Mouse (Mus musculus) ES-Bruce4 (cell line): ENCODE measurements around the gene Tbx4. TPM values are rescaled to one million over a fixed set of nuclear protein-coding genes. Genes with fewer than 3 reads are reported as not detected.

Experiments used
- H3K27ac ChIP-seq: 2 replicates; pipeline ENCODE4 v1.5.1; 2012; ENCODE audit warnings: low read length, inconsistent platforms; ENCODE audit not compliant: insufficient read depth
- H3K27me3 ChIP-seq: 2 replicates; pipeline ENCODE4 v1.6.1; 2012; ENCODE audit warnings: mild to moderate bottlenecking, low read length, inconsistent platforms; ENCODE audit not compliant: control insufficient read depth, poor library complexity, insufficient read depth, severe bottlenecking
- H3K36me3 ChIP-seq: 2 replicates; pipeline ENCODE4 v1.6.1; 2012; ENCODE audit warnings: inconsistent platforms, mild to moderate bottlenecking, low read length, moderate library complexity; ENCODE audit not compliant: control insufficient read depth, poor library complexity, insufficient read depth, severe bottlenecking
- H3K4me1 ChIP-seq: one replicate; pipeline ENCODE4 v1.8.1; 2011; ENCODE audit warnings: low read length; ENCODE audit not compliant: control insufficient read depth, insufficient read depth
- H3K4me3 ChIP-seq: 2 replicates; pipeline ENCODE4 v1.5.1; 2011; ENCODE audit warnings: low read depth, mild to moderate bottlenecking, low read length
- H3K9ac ChIP-seq: 2 replicates; pipeline ENCODE4 v1.6.1; 2012; ENCODE audit warnings: low read depth, mild to moderate bottlenecking, inconsistent platforms; ENCODE audit not compliant: poor library complexity, severe bottlenecking
- H3K9me3 ChIP-seq: replicated peaks from 2 replicates; pipeline ENCODE4 v1.6.1; 2012; ENCODE audit warnings: mild to moderate bottlenecking, low read length, inconsistent platforms; ENCODE audit not compliant: control insufficient read depth, poor library complexity, insufficient read depth, severe bottlenecking
- CTCF ChIP-seq: IDR thresholded peaks from one replicate; pipeline ENCODE4 v1.8.1; 2011; ENCODE audit warnings: low read depth, low read length
- EP300 ChIP-seq: IDR thresholded peaks from 2 replicates; pipeline ENCODE4 v1.6.1; 2011; ENCODE audit warnings: low read depth, low read length; ENCODE audit not compliant: insufficient read depth
- POLR2A ChIP-seq: IDR thresholded peaks from one replicate; pipeline ENCODE4 v1.8.1; 2011; ENCODE audit warnings: low read length; ENCODE audit not compliant: insufficient read depth
- polyA plus RNA-seq: library from polyadenylated mRNA; stranded (reverse); fragments of >200 nt; gene quantifications from 2 replicates; pipeline ENCODE4 v1.2.4, GENCODE M21; 2011; ENCODE audit warnings: low read depth; ENCODE audit not compliant: missing spikeins, insufficient read depth, insufficient read length

Gene Tbx4
- polyA plus RNA-seq, 1 experiment = 0.69 TPM

DNA sequence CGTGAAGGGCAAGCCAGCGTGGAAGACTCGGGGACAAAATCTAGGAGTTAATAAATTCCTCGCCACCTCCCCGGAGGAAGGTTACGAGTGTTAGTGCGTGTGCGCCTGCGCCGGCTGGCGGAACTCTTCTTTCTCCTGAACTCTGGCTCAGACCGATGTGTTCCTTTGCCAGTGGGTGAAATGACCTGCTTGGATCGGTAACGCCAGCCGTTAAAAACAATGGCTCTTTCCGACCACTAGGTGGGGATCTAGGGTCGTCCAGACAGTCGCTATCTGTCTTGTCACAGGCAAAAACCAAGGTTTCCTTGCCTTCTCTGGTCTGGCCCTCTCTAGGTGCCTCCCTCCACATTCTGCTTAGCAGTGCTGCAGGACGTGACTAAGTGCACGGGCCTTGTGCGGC lies 37.2 kb upstream of the Tbx4 start:
- no peak overlapping the region for H3K9ac ChIP-seq
- no peaks in the 10 kb centered on the region for H3K4me1 ChIP-seq
- H3K36me3 ChIP-seq = no peaks in the 10 kb centered on the region
- H3K27me3 ChIP-seq = no peaks in the 10 kb centered on the region
- H3K9me3 ChIP-seq = no peaks in the 10 kb centered on the region
- H3K27ac ChIP-seq = no peak overlapping the region
- H3K4me3 ChIP-seq = peak overlapping the region; percentile 28; the same call in 1 of the 2 replicates
- no peak for TF ChIP-seq POLR2A
- no peak for TF ChIP-seq EP300
- TF ChIP-seq CTCF = peak; percentile 78

DNA sequence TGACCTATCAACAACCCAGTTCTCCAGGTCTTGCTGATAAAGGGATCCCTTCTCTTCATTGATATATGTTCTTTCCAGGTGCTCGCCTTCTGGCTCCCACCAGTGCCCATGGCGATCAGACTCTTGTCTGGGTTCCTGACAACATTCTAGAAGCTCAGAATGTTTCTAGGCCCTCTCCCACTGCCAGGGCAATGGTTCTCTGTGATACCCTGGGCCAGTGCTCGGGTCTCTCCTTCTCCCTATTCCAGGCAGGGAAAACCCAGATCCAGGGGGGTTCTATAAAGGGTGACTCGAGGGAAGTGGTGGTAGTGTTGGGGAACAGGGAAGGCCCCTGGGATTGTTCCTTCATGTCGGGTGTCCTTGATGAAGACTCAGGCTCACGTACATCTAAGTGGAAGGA lies 36.0 kb upstream of the Tbx4 start, which contains the start of gene Gm11444:
Gene Gm11444, minus strand, starts transcription at position 101 of the 400 bp plus-strand sequence.
- no peak within 1 kb of the TSS for H3K9ac ChIP-seq
- H3K36me3 ChIP-seq = no peaks in the 10 kb centered on the region
- no peak for TF ChIP-seq CTCF
- no peak for TF ChIP-seq POLR2A
- TF ChIP-seq EP300 = no peak
- H3K27ac ChIP-seq = no peak within 1 kb of the TSS
- H3K27me3 ChIP-seq = no peaks in the 10 kb centered on the region
- no peak within 1 kb of the TSS for H3K4me3 ChIP-seq
- no peaks in the 10 kb centered on the region for H3K4me1 ChIP-seq
- no peaks in the 10 kb centered on the region for H3K9me3 ChIP-seq

DNA sequence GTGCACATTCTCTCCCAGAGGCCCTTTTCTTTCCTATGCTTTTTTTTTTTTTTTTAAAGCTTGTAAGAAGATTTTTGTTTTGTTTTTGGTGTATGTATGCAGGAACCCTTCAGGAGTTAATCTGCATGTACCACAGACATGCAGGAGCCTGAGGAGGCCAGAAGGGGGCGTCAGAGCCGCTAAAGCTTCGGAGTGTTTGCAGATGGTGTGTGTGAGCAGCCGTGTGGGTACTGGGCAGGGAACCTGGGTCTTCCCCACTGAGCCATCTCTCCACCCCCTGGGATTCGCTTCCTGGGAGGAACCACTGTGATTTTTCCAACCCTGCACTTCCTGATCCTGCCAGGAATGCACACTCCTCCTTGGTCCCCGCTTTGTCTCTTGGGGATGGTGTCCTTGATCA lies 35.5 kb upstream of the Tbx4 start:
- H3K4me1 ChIP-seq = no peaks in the 10 kb centered on the region
- H3K27me3 ChIP-seq = no peaks in the 10 kb centered on the region
- no peak overlapping the region for H3K27ac ChIP-seq
- TF ChIP-seq EP300 (no peak), CTCF (peak; percentile 60)
- H3K36me3 ChIP-seq = no peaks in the 10 kb centered on the region
- no peaks in the 10 kb centered on the region for H3K9me3 ChIP-seq
- no peak overlapping the region for H3K4me3 ChIP-seq
- H3K9ac ChIP-seq = no peak overlapping the region

DNA sequence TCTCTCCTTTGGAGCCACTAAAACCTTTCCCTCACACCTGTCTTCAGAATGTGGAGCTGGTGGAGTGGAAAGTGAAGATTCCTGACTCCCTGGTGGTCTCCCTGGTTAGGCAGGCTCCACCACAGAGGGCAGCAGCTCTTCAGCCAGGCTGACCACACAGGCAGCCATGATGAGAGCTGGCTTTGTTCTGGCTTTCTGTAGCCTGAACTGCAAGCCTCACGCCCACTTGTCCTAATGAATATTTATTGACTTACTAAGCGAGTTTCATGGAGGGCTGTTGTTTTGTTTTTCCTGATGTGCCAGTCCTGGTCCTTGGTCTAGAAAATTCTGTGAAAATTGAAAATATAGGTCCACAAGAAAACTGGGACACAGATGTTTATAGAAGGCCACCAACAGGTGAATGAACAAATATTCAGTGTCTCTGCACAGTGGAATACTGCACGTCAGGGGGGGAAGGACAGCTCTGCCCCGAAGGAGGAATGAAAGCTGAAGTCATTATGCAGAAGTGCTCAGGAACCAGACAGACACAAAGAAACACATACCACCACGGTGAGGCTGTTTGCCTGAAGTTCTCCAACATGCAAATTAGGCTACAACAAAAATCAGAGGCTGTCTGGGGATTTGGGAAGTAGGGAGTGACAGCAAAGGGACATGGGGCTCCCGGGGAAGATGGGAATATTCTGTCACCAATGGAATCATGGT lies 28.1 kb upstream of the Tbx4 start:
- no peaks in the 10 kb centered on the region for H3K9me3 ChIP-seq
- H3K4me1 ChIP-seq = no peaks in the 10 kb centered on the region
- no peak overlapping the region for H3K27ac ChIP-seq
- H3K9ac ChIP-seq = no peak overlapping the region
- H3K4me3 ChIP-seq = no peak overlapping the region
- no peaks in the 10 kb centered on the region for H3K27me3 ChIP-seq
- no peak for TF ChIP-seq POLR2A
- TF ChIP-seq CTCF = no peak
- TF ChIP-seq EP300 = no peak
- no peaks in the 10 kb centered on the region for H3K36me3 ChIP-seq

DNA sequence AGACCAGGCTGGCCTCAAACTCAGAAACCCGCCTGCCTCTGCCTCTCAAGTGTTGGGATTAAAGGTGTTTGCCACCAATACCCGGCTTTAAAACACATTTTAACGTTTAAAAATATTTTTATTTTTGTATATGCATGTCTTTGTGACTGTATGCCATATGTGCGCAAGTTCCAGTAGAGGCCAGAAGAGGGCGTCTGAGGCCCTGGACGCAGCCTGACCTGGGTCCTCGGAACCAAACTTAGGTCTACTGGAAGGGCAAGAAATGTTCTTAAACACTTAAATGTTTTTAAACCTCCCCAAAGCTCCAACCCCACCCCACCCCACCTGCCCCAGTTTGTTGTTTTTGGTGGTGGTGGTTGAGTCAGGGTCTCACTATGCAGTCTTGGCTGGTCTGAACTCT lies 21.9 kb upstream of the Tbx4 start:
- Histone ChIP-seq H3K4me1 (no peaks in the 10 kb centered on the region), H3K27me3 (no peaks in the 10 kb centered on the region), H3K9ac (no peak overlapping the region), H3K9me3 (no peaks in the 10 kb centered on the region), H3K4me3 (no peak overlapping the region), H3K27ac (no peak overlapping the region), H3K36me3 (no peaks in the 10 kb centered on the region)
- TF ChIP-seq CTCF = peak; percentile 81
- TF ChIP-seq EP300 = no peak

DNA sequence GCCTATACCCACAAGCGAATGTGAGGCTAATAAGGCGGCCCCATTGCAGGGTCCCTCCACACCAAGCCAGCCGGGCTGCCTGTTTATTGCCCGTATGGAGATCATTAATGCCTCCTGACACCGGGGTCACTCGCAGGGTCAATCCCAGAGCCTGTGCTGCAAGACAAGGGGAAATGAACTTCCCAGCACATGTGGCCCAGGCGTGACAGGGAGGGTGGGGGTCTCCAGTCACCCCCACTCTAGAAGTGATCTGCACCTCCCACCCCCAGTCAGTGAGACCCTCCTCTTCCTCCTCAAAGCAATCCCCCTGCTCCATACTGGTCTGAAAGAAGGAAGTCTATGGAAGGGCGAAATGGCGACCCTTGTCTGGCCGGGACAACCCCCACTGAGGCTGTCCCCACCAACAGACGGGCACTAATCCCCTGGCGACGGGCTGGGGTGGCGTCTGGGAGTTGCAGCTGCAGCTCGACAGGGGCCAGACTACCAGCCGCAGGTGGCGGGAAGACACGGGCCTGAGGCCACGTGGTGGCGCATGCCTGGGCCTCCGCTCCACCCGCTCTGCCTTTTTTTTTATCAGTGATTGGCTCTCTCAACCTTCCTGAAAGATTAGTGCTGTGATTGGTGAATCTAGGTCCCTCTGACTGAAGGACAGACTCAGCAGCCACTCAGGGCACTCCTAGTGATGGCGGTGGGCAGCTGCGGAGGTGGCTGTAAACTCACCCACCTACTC lies 10.0 kb upstream of the Tbx4 start:
- Histone ChIP-seq H3K27me3 (no peaks in the 10 kb centered on the region), H3K9me3 (no peaks in the 10 kb centered on the region), H3K4me1 (no peaks in the 10 kb centered on the region), H3K9ac (no peak overlapping the region), H3K27ac (no peak overlapping the region), H3K36me3 (no peaks in the 10 kb centered on the region), H3K4me3 (no peak overlapping the region)
- TF ChIP-seq EP300 (no peak), CTCF (no peak), POLR2A (no peak)
